Mouse (Mus musculus) ovary, postnatal 14 days (tissue): ENCODE measurements around the gene Unc45b.
"Not testable (repeated sequence)": the region's sequence is repeated elsewhere in the genome, so short reads cannot be mapped to it uniquely, and the experiment has no call there.

Experiments
- DNase-seq: peaks from one replicate; pipeline ENCODE4 v3.0.0; 2022; ENCODE audit warnings: low spot score

Gene Unc45b

DNA sequence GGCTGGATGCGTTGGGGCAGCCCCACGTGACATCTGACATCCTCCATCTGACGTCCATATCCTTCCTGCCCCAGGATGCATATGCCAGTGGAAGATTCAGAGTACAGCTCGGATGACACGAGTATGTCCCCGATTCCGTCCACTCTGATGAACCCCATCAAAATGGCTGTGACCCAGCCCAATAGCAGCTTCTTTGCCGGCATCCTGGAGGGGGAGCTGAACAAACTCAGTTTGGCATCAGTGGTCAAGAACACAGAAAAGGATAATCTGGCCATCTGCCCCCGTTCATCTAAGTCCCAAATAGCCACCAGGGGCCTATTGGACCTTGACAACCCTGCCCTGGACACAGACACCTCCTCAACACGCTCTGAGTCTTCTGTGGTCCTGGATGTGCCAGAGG is 12.9 kb upstream of the Unc45b start:
- DNase-seq = no peak

DNA sequence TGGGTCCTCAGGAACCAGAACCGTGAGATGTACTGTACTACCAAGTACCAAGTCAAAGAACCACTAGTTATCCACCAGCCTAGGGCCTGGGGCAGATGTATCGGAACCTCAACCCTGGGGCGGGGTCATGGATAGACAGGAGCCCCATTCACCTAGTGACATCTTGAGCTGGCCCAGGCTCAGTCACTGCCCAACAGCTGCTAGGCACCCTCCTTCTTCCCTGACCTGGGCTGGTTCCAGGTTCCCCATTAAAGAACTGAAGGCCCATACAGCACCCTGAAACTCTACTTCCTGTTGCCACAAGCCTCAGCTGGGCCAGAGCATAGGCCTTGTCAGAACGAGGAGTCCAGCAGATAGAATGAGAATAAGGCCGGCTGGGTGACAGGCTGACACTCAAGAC is 10.6 kb upstream of the Unc45b start:
- no peak for DNase-seq

DNA sequence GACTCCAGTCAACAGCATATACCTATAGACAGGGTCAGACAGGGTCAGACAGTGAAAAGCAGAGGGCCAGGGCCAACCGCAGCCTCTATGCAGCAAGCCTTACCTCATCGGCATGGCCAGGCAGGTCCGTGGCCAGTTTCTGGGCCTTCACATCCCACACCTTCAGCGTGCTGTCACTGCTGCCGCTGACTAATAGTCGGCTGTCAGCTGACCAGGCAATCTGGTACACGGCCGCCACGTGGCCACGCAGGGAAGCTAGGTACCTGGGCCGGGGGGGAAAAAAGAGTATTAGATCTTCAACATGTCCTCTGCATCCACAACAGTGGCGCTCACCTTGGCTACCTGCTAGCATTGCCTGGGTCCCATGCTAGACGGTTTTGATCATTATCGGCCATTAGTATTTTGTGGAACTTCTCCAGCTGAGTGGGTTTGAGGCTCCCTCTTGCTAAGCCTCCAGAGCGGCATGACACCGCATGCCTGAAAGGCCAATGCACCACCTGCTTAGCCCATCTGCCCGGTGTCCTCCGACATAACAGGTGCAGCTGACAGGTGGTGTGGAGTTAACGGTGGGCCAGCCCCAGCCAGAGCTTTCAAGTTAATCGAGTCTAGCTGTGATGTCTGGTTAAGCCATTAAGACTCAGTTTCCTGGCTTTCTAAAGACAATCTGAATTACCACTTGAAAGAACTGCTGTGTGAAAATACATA is 8.6 kb upstream of the Unc45b start:
- DNase-seq = no peak

DNA sequence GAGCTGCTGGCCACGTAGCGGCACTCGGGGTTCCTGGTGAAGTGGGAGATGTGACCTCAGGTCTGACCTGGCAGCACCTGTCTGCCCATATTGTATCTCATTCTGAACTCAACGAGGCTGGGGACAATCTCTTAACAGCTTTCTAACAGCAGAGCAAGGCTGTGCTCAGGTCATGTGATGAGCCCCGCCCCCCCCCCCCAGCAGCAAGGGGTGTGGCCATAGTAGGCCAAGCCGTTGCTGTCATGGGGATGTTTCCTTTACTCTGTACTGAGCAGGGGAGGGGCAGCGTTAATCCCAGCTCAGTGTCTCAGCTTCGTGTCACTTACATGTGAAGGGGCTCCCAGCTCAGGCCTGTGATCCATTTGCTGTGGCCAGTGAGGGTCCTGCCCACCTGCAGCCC is 5.4 kb upstream of the Unc45b start:
- DNase-seq = no peak

DNA sequence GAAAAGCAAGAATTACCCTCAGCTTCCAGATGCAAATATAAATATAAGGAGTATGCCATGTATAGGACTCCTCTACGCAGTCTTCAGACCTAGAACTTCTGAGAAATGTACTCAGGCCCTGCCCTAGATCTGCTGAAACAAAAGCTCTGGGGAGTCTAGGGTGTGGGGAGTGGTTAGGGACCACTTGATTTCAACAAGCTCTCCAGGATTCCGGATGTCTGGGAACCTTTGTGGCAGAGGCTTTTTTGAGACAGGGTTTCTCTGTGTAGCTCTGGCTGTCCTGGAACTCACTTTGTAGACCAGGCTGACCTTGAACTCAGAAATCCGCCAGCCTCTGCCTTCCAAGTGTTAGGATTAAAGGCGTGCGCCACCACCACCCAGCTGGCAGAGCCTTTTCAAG is 4.5 kb upstream of the Unc45b start:
- DNase-seq = no peak

DNA sequence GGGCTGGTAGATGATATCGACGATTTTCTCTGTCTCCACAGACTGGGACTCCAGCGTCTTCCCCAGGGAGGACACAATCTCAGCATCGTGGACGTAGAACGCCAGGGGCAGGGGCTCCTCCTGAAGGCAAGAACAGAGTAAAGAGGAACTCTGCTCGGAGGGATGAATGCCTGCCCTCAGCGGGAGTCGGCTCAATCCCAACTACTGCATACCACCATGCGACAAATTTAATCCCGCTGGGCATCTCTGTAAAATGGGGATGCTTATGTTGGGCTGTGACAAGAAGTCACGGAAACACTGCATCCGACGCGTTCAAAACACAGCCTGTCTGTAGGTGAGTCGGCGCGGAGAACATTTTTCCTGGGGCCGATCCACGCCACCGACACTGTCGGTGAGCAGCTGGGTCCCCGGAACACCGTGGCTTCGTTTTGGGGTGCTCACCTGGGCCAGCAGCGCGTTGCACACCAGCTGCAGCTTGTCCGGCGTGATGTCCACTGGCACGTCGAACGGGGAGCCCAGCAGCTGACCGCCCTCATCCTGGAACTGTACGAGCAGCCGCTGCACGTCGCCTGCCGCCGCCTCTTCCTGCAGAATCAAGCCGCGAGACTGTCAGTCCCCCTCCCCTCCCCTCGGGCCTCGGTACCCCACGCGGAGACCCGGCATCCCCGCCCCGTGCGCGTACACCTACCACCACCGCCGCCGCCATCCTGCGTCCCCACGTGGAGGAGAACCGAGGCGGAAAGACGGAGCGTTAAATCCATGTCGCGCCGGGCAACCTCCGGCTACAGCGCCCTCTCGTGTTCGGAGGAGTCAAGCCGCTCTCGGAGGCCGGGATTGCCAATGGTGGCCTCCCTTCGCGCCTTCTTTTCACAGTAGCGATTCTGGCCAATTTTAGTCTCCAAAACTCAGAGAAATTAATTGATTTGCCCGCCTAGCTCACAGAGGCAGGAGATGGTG is 2.4 kb upstream of the Unc45b start, which contains the start of gene Nle1:
TSS of gene Nle1 (minus strand) at position 761 of the 957 bp plus-strand sequence.
- DNase-seq = peak; percentile 95

DNA sequence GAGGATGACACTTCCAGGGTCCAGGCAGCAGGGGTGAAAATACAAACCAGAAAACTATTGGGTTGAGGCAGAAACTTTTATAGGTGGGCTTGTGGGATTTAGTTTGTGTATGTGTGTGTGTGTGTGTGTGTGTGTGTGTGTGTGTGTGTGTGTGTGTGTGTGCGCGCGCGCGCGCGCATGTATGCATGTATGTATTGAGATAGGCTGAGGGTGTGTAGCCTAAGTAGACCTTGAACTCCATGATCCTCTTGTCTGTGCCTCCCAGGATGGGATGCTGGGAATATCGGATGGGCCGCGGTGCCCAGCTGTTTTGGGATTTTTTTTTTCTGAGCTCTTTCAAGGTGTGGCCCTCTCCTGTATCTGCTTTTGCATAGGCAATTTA is 1.8 kb upstream of the Unc45b start:
- no peak for DNase-seq

DNA sequence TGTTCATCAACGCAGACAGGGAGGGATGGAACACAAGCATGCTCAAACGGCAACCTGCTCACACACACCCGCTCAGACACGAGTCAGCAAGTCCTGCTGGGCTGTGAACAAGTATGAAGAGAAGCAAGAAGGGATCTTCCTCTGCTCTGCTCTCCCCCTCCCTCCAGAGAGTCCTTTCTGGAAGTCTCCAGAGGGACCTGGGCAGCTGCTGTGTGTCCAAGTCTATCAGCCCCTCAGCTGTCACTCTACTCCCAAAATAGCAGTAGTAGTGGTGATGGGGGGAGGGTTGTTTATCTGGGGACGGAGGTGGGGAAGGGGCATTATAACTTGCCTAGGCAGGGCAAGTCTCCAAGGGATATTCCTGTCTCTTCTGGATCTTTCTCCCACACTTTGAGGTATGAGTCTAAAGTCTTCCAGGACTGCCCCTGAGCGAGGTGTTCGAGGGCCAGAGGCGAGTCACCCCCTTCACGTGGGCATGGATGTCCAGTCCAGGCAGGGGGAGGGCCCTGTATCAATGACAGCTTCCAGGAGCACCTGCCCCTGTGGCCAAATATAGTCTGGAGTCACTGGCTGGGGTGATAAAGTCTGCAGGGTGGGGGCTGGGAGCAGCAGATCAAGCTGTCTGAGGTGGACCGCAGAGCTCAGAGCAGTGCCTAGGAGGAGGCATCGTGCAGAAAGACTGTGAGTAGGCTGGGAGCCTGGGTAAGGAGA is 484 bp downstream of the Unc45b start:
- DNase-seq = no peak

DNA sequence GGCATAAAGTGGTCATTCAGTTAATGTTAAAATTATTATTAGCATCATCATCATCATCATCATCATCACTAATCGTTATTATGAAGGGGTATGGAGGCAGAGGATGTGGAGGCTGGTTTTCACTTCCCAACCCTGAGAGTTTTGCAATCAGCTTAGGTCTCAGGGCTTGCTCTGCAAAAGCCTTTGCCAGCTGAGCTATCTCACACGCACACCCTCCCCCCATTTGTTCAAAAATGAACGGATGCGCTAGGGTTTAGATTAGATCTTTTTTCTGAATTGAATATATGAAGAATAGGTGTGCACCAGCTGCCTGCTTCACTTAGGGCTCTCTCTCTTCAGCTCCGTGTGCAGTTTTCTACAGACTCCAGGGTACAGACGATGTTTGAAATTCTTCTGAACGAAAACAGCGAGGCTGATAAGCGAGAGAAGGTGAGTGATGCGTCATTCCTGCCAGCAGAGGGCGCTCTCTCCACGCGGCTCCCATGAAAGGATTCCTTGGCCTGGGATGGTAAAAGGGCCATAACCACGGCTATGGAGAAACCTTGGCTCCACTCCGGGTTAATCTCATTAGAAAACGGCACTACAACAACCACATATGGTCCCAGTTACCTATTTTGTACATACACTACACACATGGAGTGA is 4.5 kb downstream of the Unc45b start:
- DNase-seq = peak; percentile 66

DNA sequence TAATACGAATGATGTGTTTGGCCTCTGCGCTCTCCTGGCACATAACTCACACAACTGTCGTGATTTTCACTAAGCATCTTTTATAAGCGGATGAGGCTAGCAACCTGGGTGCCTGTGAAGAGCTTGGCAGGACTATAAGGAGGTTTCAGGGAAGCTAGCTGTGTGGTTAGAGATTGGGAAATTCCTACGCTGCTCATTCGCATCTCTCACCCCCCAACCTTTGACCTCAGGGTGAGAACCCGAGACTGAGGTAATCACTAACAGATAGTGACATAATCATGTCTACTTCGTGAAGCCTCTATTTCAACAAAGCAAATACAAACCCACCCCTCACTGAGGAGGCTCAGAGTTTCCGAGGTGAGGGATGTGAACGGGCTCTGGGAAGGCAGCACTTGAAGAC is 10.4 kb downstream of the Unc45b start:
- DNase-seq = no peak

DNA sequence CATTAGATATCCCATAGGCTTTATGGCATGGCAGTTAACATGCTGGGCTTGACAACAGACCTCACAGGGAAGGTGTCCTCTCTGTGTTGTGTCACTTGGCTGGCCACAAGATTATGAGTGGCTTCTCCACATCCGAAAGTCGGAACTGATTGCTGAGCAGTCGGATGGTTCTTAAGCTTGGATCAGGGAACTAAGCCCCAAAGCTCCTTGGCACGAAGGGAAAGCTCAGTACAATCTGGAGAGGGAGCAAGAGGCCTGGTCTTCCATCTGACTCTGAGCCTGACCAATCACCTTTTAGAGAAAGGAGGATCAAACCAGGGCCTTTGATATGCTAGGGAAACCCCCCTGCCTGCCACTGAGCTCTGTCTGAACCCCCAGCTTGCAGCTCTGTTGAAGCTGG is 11.3 kb downstream of the Unc45b start:
- DNase-seq = no peak

DNA sequence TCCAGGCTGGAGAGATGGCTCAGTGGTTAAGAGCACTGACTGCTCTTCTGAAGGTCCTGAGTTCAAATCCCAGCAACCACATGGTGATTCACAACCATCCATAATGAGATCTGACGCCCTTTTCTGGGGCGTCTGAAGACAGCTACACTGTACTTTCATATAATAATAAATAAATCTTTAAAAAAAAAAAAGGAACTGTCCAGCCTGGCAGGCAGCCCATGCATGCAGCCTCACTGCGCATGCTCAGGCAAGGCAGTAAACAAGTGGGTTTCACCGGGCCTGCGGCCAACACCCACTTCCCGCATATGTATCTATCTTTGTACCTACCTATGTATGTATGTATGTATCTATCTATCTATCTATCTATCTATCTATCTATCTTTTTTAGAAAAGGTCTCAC is 13.6 kb downstream of the Unc45b start:
- not testable (repeated sequence) for DNase-seq

DNA sequence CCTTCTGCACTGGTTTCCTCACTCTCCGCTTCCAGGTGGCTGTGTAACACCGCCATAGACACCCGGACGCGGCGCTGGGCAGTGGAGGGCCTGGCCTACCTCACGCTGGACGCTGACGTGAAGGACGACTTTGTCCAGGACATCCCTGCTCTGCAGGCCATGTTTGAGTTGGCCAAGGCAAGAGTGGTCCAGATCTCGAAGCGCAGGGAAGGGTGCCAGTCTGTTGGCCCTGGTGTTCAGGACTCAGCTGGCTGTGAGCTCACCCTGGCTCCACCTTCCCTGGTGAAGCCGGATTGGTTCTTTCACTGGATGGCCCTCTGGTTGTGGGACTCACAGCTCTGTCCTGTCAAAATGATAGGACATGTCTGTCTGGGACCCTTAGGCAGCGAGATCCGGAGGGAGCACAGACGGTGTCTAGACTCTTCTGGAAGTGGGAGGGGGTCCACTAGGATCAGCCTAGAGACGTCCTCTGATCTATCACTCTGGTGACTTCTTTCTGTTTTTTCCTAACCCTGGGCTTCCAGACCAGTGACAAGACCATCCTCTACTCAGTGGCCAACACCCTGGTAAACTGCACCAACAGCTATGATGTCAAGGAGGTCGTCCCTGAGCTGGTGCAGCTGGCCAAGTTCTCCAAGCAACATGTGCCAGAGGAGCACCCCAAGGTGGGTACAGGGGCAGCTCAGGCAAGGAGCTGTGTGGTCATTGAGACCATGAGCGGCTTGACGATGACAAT is 18.7 kb downstream of the Unc45b start:
- DNase-seq = no peak

DNA sequence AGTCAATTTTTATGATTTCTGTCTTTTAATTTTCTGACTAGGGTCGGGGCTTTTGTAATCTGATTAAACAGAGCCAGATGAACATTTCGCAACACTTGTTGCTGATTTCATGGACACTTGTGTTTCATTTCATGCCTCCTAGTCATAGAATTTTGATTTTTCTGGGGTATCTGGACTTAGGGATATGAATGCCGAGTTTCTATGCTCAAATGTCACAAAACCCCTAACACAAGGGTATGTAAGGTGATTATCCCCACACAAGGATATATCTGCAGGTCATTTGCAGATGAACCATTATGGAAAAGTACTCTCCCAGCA is 19.2 kb downstream of the Unc45b start:
- no peak for DNase-seq

DNA sequence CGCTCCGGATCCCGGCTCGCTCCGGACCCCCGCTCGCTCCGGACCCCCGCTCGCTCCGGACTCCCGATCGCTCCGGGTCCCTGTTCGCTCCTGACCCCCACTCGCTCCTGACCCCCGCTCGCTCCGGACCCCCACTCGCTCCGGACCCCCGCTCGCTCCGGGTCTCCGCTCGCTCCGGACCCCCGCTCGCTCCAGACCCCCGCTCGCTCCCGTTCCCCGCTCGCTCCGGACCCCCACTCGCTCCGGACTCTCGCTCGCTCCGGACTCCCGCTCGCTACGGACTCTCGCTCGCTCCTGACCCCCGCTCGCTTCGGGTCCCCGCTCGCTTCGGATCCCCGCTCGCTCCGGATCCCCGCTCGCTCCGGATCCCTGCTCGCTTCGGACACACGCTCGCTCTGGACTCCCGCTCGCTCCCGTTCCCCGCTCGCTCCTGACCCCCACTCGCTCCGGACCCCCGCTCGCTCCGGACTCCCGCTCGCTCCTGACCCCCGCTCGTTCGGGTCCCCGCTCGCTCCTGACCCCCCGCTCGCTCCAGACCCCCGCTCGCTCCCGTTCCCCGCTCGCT is 20.1 kb downstream of the Unc45b start:
- not testable (repeated sequence) for DNase-seq

DNA sequence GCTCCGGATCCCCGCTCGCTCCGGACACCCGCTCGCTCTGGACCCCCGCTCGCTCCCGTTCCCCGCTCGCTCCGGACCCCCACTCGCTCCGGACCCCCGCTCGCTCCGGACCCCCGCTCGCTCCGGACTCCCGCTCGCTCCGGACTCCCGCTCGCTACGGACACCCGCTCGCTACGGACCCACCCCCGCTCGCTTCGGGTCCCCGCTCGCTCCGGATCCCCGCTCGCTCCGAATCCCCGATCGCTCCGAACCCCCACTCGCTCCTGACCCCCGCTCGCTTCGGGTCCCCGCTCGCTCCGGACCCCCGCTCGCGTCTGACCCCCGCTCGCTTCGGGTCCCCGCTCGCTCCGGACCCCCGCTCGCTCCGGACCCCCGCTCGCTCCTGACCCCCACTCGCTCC is 20.8 kb downstream of the Unc45b start:
- not testable (repeated sequence) for DNase-seq

DNA sequence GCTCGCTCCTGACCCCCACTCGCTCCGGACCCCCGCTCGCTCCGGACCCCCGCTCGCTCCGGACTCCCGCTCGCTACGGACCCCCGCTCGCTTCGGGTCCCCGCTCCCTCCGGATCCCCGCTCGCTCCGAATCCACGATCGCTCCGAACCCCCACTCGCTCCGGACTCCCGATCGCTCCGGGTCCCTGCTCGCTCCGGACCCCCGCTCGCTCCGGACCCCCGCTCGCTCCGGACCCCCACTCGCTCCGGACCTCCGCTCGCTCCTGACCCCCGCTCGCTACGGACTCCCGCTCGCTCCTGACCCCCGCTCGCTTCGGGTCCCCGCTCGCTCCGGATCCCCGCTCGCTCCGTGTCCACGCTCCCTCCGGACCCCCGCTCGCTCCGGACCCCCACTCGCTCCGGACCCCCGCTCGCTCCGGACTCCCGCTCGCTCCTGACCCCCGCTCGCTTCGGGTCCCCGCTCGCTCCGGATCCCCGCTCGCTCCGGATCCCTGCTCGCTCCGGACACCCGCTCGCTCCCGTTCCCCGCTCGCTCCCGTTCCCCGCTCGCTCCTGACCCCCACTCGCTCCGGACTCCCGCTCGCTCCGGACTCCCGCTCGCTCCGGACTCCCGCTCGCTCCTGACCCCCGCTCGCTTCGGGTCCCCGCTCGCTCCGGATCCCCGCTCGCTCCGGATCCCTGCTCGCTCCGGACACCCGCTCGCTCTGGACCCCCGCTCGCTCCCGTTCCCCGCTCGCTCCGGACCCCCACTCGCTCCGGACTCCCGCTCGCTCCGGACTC is 21.5 kb downstream of the Unc45b start:
- not testable (repeated sequence) for DNase-seq

DNA sequence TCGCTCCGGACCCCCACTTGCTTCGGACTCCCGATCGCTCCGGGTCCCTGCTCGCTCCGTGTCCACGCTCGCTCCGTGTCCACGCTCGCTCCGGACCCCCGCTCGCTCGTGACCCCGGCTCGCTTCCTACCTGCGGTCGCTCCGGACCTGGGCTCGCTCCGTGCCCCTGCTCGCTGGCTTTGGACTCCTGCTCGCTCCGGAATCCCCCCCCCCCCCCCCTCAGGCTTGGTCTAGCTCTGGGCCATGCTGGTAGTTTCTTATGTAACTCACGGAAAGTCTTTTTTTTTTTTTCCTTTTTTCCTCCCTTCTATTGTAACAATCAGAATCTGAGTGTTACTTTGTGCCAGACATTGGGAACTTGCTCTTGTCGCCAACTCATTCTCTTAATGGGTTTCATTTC is 22.8 kb downstream of the Unc45b start:
- DNase-seq = no peak

DNA sequence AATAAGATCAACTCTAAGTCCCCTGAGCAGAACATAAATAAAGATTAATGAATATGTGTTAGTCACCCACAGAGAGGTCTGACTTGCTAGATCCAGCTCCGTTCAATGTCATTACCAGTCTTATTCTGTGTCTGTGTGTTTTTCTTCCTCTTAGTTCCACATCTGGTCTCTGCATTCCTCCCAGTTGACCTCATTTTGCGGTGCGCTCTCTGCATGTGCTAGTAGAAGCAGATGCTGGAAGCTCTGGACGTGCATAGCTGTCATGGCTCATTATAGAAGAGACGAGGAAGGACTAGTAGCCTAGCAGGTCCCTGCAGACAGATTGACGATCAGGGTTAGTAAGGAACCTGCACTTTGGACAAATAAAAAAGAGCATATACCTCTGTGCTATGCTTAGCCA is 33.0 kb downstream of the Unc45b start:
- no peak for DNase-seq

DNA sequence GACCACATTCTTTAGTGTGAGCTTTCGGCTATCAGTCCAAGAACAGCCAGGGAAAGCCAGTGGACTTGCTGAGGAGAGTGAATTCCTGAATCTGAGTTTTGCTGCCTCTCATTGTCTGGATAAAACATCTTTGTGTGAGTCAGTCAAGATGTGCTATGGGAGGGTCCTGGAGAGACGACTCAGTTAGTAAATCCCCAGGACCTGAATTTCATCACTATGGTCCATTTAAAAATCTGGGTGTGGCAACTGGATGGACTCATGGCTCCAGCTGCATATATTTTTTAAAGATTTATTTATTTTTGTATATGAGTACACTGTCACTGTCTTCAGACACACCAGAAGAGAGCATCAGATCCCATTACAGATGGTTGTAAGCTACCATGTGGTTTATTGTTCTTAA is 35.3 kb downstream of the Unc45b start:
- DNase-seq = no peak

DNA sequence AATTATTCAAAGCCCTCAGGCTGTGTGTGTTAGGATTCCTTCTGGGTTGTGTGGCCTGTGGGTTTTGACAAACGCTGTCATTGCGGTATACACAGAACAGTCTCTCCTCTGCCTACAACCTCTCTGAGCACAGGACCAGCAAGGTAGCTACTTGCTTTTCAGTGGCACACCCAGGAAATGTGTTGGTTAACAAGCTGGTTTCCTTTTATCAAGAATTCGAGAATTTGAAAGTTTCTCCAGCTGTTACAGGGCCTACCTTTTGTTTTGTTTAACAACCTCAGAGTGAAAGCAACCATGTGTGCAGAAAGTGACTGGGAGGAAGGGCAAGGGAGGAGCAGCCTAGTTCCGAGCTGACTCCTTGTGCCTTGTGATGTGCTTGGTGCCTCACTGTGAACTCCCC is 37.1 kb downstream of the Unc45b start:
- no peak for DNase-seq
